Mouse (Mus musculus) heart, adult 2 months (tissue): ENCODE results near the gene Coch. TPM values are rescaled to one million over a fixed set of nuclear protein-coding genes. Genes with fewer than 3 reads are reported as not detected.

ENCODE experiments used
- polyA plus RNA-seq: library from polyadenylated mRNA; depleted of rRNA; stranded (reverse); fragments of >200 nt; gene quantifications from 2 replicates; pipeline ENCODE4 v1.2.3, GENCODE M21; 2012; rRNA removed
- total RNA-seq, 2 experiments: library from RNA; stranded (reverse); gene quantifications; 2 replicates each; pipeline ENCODE4 v1.2.3; 2021

Coch gene
- total and polyA plus RNA-seq, 3 experiments: 0.16 to 0.37 (median 0.25) TPM

Other genes starting within 250 kb of the Coch start
- gene G2e3, start 245.3 kb upstream of the Coch start, total RNA-seq: 1 to 10 TPM; 2.1 to 2.5 TPM
- gene G2e3, start 245.3 kb upstream of the Coch start, polyA plus RNA-seq: 0.72 and 1.9 TPM in 2 replicates
- 10 to 100 TPM; 22.3 to 23.4 TPM for gene Scfd1, start 215.8 kb upstream of the Coch start, total RNA-seq
- 6.3 and 13.6 TPM in 2 replicates for gene Scfd1, start 215.8 kb upstream of the Coch start, polyA plus RNA-seq
- 10 to 100 TPM; 52.0 to 65.4 TPM for gene Ap4s1, start 97.7 kb downstream of the Coch start, total RNA-seq
- 20.4 and 31.1 TPM in 2 replicates for gene Ap4s1, start 97.7 kb downstream of the Coch start, polyA plus RNA-seq
- gene Strn3, start 98.6 kb downstream of the Coch start, total RNA-seq: 100 to 1,000 TPM; 106 to 114 TPM
- 24.6 and 57.9 TPM in 2 replicates for gene Strn3, start 98.6 kb downstream of the Coch start, polyA plus RNA-seq
- gene Hectd1, start 236.2 kb downstream of the Coch start, total RNA-seq: 10 to 100 TPM; 74.9 to 85.1 TPM
- 17.3 and 36.7 TPM in 2 replicates for gene Hectd1, start 236.2 kb downstream of the Coch start, polyA plus RNA-seq